Mouse (Mus musculus) embryonic fibroblast, embryonic 13.5 days (primary cell): ENCODE results near the gene Nfs1.

Source experiments
- CTCF ChIP-seq: IDR thresholded peaks from 2 replicates; pipeline ENCODE4 v1.5.1; 2011; ENCODE audit warnings: mild to moderate bottlenecking, control low read depth, low read length, moderate library complexity, borderline replicate concordance; ENCODE audit not compliant: insufficient read depth
- POLR2A ChIP-seq: IDR thresholded peaks from 2 replicates; pipeline ENCODE4 v1.6.1; 2011; ENCODE audit warnings: low read depth, mild to moderate bottlenecking, control low read depth, low read length, moderate library complexity

- no peak for TF ChIP-seq POLR2A
- no peak for TF ChIP-seq CTCF
Measured at GRCm38 (mm10) chr2:156146272-156146989, 2.4 kb upstream of the Nfs1 start.
